Mouse (Mus musculus): ENCODE measurements at regions not wholly inside any gene's neighbourhood (a gene's known extent, or its start where the extent isn't known, plus 50 kb on each side); places are given as distances from the start of the nearest gene placed in this dataset.

GRCm38 (mm10) chr15:61540753-61541421 is 618.1 kb upstream of the A1bg start:
- Histone ChIP-seq H3K36me3 (replicated peaks; ENCODE audit: control insufficient read depth, insufficient read depth, low read depth) (no peaks in the 10 kb centered on the region), H3K9ac (replicated peaks) (no peak overlapping the region), H3K4me1 (replicated peaks; ENCODE audit: control insufficient read depth in 2 of 2, insufficient read depth in 2 of 2, low read length in 1 of 2) (peaks cover 0 to 3% of the 10 kb centered on the region in 2 experiments; a peak in 1 of 4 replicates), H3K27ac (no peak overlapping the region), H3K9me3 (ENCODE audit: control insufficient read depth, low read length) (no peaks in the 10 kb centered on the region), H3K4me3 (ENCODE audit: insufficient read depth in 1 of 2, low read depth in 2 of 2, low read length in 2 of 2) (no peak overlapping the region), H3K4me2 (ENCODE audit: low read depth) (no peak overlapping the region), H3K27me3 (ENCODE audit: control insufficient read depth, insufficient read depth, low read length) (no peaks in the 10 kb centered on the region)
- 22% methylated on average over 10 of the region's 10 CpGs for WGBS (ENCODE audit: insufficient replicate concordance)
- ATAC-seq (ENCODE audit: insufficient read depth): no peak
- DNase-seq (ENCODE audit: low read depth in 3 of 3, low spot score in 3 of 3): peak in 1 of 3 experiments; percentile 4
- TF ChIP-seq EP300 (IDR thresholded peaks at IDR 0.05; ENCODE audit: low read depth): no peak

- no peaks in the 10 kb centered on the region for H3K27me3 ChIP-seq (ENCODE audit: control insufficient read depth, insufficient read depth, low read length)
- no peaks in the 10 kb centered on the region for H3K36me3 ChIP-seq (replicated peaks; ENCODE audit: control insufficient read depth, insufficient read depth, low read depth)
- H3K4me1 ChIP-seq (replicated peaks; ENCODE audit: control insufficient read depth in 2 of 2, insufficient read depth in 2 of 2, low read length in 1 of 2): peaks cover 0 to 3% of the 10 kb centered on the region in 2 experiments; a peak in 1 of 4 replicates
- H3K27ac ChIP-seq: no peak overlapping the region
- no peaks in the 10 kb centered on the region for H3K9me3 ChIP-seq (ENCODE audit: control insufficient read depth, low read length)
- no peak overlapping the region for H3K9ac ChIP-seq (replicated peaks)
- ATAC-seq (ENCODE audit: insufficient read depth) (no peak), DNase-seq (ENCODE audit: low read depth in 3 of 3, low spot score in 3 of 3) (no peak)
- H3K4me2 ChIP-seq (ENCODE audit: low read depth): no peak overlapping the region
- TF ChIP-seq CTCF (IDR thresholded peaks at IDR 0.05; ENCODE audit: low read depth): no peak
- TF ChIP-seq EP300 (IDR thresholded peaks at IDR 0.05; ENCODE audit: low read depth): no peak
- H3K4me3 ChIP-seq (ENCODE audit: insufficient read depth in 1 of 2, low read depth in 2 of 2, low read length in 2 of 2): no peak overlapping the region
- WGBS (ENCODE audit: insufficient replicate concordance): 51% methylated on average over 5 of the region's 5 CpGs
Observed at GRCm38 (mm10) chr15:61538930-61539329, 616.1 kb upstream of the A1bg start.

GRCm38 (mm10) chr15:61538169-61538755 is 615.5 kb upstream of the A1bg start:
- Histone ChIP-seq H3K9ac (replicated peaks) (no peak overlapping the region), H3K4me1 (replicated peaks; ENCODE audit: control insufficient read depth in 2 of 2, insufficient read depth in 2 of 2, low read length in 1 of 2) (peaks cover 0 to 3% of the 10 kb centered on the region in 2 experiments; a peak in 1 of 4 replicates), H3K27me3 (ENCODE audit: control insufficient read depth, insufficient read depth, low read length) (no peaks in the 10 kb centered on the region), H3K9me3 (ENCODE audit: control insufficient read depth, low read length) (no peaks in the 10 kb centered on the region), H3K27ac (no peak overlapping the region), H3K4me2 (ENCODE audit: low read depth) (no peak overlapping the region), H3K4me3 (ENCODE audit: insufficient read depth in 1 of 2, low read depth in 2 of 2, low read length in 2 of 2) (no peak overlapping the region), H3K36me3 (replicated peaks; ENCODE audit: control insufficient read depth, insufficient read depth, low read depth) (no peaks in the 10 kb centered on the region)
- ATAC-seq (ENCODE audit: insufficient read depth) (no peak), DNase-seq (ENCODE audit: low read depth in 3 of 3, low spot score in 3 of 3) (no peak)
- 44% methylated on average over 4 of the region's 4 CpGs for WGBS (ENCODE audit: insufficient replicate concordance)
- no peak for TF ChIP-seq EP300 (IDR thresholded peaks at IDR 0.05; ENCODE audit: low read depth)
- no peak for TF ChIP-seq CTCF (IDR thresholded peaks at IDR 0.05; ENCODE audit: low read depth)

GRCm38 (mm10) chr15:61536332-61536716 is 613.5 kb upstream of the A1bg start:
- DNase-seq (ENCODE audit: low read depth in 3 of 3, low spot score in 3 of 3) (no peak), ATAC-seq (ENCODE audit: insufficient read depth) (no peak)
- no peak overlapping the region for H3K4me3 ChIP-seq (ENCODE audit: insufficient read depth in 1 of 2, low read depth in 2 of 2, low read length in 2 of 2)
- 59% methylated on average over 2 of the region's 2 CpGs for WGBS (ENCODE audit: insufficient replicate concordance)
- no peaks in the 10 kb centered on the region for H3K9me3 ChIP-seq (ENCODE audit: control insufficient read depth, low read length)
- H3K27ac ChIP-seq: no peak overlapping the region
- no peaks in the 10 kb centered on the region for H3K36me3 ChIP-seq (replicated peaks; ENCODE audit: control insufficient read depth, insufficient read depth, low read depth)
- H3K4me2 ChIP-seq (ENCODE audit: low read depth): no peak overlapping the region
- no peak overlapping the region for H3K9ac ChIP-seq (replicated peaks)
- no peaks in the 10 kb centered on the region for H3K27me3 ChIP-seq (ENCODE audit: control insufficient read depth, insufficient read depth, low read length)
- TF ChIP-seq CTCF (IDR thresholded peaks at IDR 0.05; ENCODE audit: low read depth): no peak
- no peak for TF ChIP-seq EP300 (IDR thresholded peaks at IDR 0.05; ENCODE audit: low read depth)
- peaks cover 0 to 3% of the 10 kb centered on the region in 2 experiments; a peak in 1 of 4 replicates for H3K4me1 ChIP-seq (replicated peaks; ENCODE audit: control insufficient read depth in 2 of 2, insufficient read depth in 2 of 2, low read length in 1 of 2)

- ATAC-seq (ENCODE audit: insufficient read depth) (no peak), DNase-seq (ENCODE audit: low read depth in 3 of 3, low spot score in 3 of 3) (no peak)
- Histone ChIP-seq H3K9me3 (ENCODE audit: control insufficient read depth, low read length) (no peaks in the 10 kb centered on the region), H3K27me3 (ENCODE audit: control insufficient read depth, insufficient read depth, low read length) (no peaks in the 10 kb centered on the region), H3K4me3 (ENCODE audit: insufficient read depth in 1 of 2, low read depth in 2 of 2, low read length in 2 of 2) (no peak overlapping the region), H3K4me2 (ENCODE audit: low read depth) (no peak overlapping the region), H3K36me3 (replicated peaks; ENCODE audit: control insufficient read depth, insufficient read depth, low read depth) (no peaks in the 10 kb centered on the region), H3K9ac (replicated peaks) (no peak overlapping the region), H3K4me1 (replicated peaks; ENCODE audit: control insufficient read depth in 2 of 2, insufficient read depth in 2 of 2, low read length in 1 of 2) (peaks cover 0 to 2% of the 10 kb centered on the region in 2 experiments; a peak in 1 of 4 replicates), H3K27ac (no peak overlapping the region)
- TF ChIP-seq EP300 (IDR thresholded peaks at IDR 0.05; ENCODE audit: low read depth): no peak
- no peak for TF ChIP-seq CTCF (IDR thresholded peaks at IDR 0.05; ENCODE audit: low read depth)
- 39% methylated on average over 6 of the region's 6 CpGs for WGBS (ENCODE audit: insufficient replicate concordance)
Observed at GRCm38 (mm10) chr15:61535644-61536331, 613.0 kb upstream of the A1bg start.
